Mouse (Mus musculus) layer of hippocampus, postnatal 10 days (tissue): Measurements from ENCODE around the gene Lss. TPM values are rescaled to one million over a fixed set of nuclear protein-coding genes. Genes with fewer than 3 reads are reported as not detected.

Experiments used
- DNase-seq, 2 experiments: peaks; one replicate each; pipeline ENCODE4 v3.0.0; 2021; ENCODE audit warnings: low spot score in 2 of 2
- long read RNA-seq: library from polyadenylated mRNA; stranded (forward); transcript quantifications from one replicate; pipeline ENCODE4 v2.0.0, GENCODE M21; 2023
- total RNA-seq, 2 experiments: library from RNA; stranded (reverse); gene quantifications; 2 replicates each; pipeline ENCODE4 v1.2.3; 2021

The Lss gene
- total RNA-seq, result 10 to 100 TPM; 62.0 to 65.8 TPM
- long read RNA-seq, full-length matches to known transcripts, result 3 of 9 reads
- long read RNA-seq, partial matches to known transcripts, result 1 of 9 reads
- long read RNA-seq, other reads (novel, unspliced or antisense), result 5 of 9 reads

- peak; percentile 96 to 98 for DNase-seq
These were observed at the start of gene Lss for GRCm38 (mm10) chr10:76531375-76531774. TSS of gene Lss (plus strand) at chr10:76531588.

- no peak for DNase-seq
These were observed 45.1 kb upstream of the Lss start for GRCm38 (mm10) chr10:76486302-76486701.

GRCm38 (mm10) chr10:76488265-76488664 lies 43.1 kb upstream of the Lss start:
- no peak for DNase-seq

- DNase-seq, result no peak
These were observed 42.2 kb upstream of the Lss start for GRCm38 (mm10) chr10:76489205-76489604.

- DNase-seq, result no peak
These were observed 37.9 kb upstream of the Lss start for GRCm38 (mm10) chr10:76493527-76493926.

- no peak for DNase-seq
These were observed 35.9 kb upstream of the Lss start for GRCm38 (mm10) chr10:76495501-76495900.

- peak in 1 of 2 experiments; percentile 16 for DNase-seq
These were observed 35.0 kb upstream of the Lss start for GRCm38 (mm10) chr10:76496366-76496765.

- no peak for DNase-seq
These were observed 33.9 kb upstream of the Lss start for GRCm38 (mm10) chr10:76497522-76497921.

- DNase-seq, result no peak
These were observed 27.0 kb upstream of the Lss start for GRCm38 (mm10) chr10:76504271-76504943.

GRCm38 (mm10) chr10:76505865-76506264 lies 25.5 kb upstream of the Lss start:
- no peak for DNase-seq

- peak; percentile 77 to 80 for DNase-seq
These were observed 18.3 kb upstream of the Lss start for GRCm38 (mm10) chr10:76512965-76513583.

- no peak for DNase-seq
These were observed 466 bp upstream of the Lss start for GRCm38 (mm10) chr10:76530922-76531321.

- no peak for DNase-seq
These were observed 440 bp downstream of the Lss start for GRCm38 (mm10) chr10:76531828-76532227.

- no peak for DNase-seq
These were observed 4.1 kb downstream of the Lss start for GRCm38 (mm10) chr10:76535526-76535925.

- DNase-seq, result no peak
These were observed 6.2 kb downstream of the Lss start for GRCm38 (mm10) chr10:76537619-76538018.

GRCm38 (mm10) chr10:76541336-76542085 lies 10.1 kb downstream of the Lss start:
- DNase-seq, result no peak

GRCm38 (mm10) chr10:76542636-76543375 lies 11.4 kb downstream of the Lss start:
- no peak for DNase-seq

GRCm38 (mm10) chr10:76546566-76546965 lies 15.2 kb downstream of the Lss start:
- DNase-seq, result no peak

GRCm38 (mm10) chr10:76548218-76548617 lies 16.8 kb downstream of the Lss start:
- no peak for DNase-seq

- peak; percentile 22 to 26 for DNase-seq
These were observed 19.1 kb downstream of the Lss start for GRCm38 (mm10) chr10:76550458-76550857.

GRCm38 (mm10) chr10:76551556-76551955 lies 20.2 kb downstream of the Lss start:
- no peak for DNase-seq
